Mouse (Mus musculus) cerebellum, adult 11 months (tissue): ENCODE measurements around the gene Gmcl1.

Experiments
- DNase-seq: peaks from one replicate; pipeline ENCODE4 v3.0.0; 2022

Gmcl1 gene

GRCm38 (mm10) chr6:86658501-86658900 is 74.7 kb downstream of the Gmcl1 start:
- no peak for DNase-seq

GRCm38 (mm10) chr6:86654270-86654916 is 78.8 kb downstream of the Gmcl1 start:
- DNase-seq, result no peak

- no peak for DNase-seq
These were observed 80.2 kb downstream of the Gmcl1 start for GRCm38 (mm10) chr6:86653026-86653425.

GRCm38 (mm10) chr6:86646143-86646542 is 87.0 kb downstream of the Gmcl1 start:
- DNase-seq, result no peak

GRCm38 (mm10) chr6:86645551-86645950 is 87.6 kb downstream of the Gmcl1 start:
- DNase-seq, result no peak

GRCm38 (mm10) chr6:86644775-86645400 is 88.3 kb downstream of the Gmcl1 start:
- DNase-seq, result no peak
